Comparison of ENCODE assay signal across 8 mouse cellular contexts in genomic region chr17:34263811-34264371, GRCm38 (mm10). TPM values are rescaled to one million over a fixed set of nuclear protein-coding genes. Genes with fewer than 3 reads are reported as not detected.
DNase-seq lines count a peak whose midpoint lies in the region; ATAC-seq and TF ChIP-seq lines count a peak whose summit lies in the region.

No protein-coding gene starts in this region.

- peaks cover 89% of the 10 kb centered on the region for H3K27me3 ChIP-seq in E14TG2a.4 (ENCODE audit: insufficient read depth, low read length)
- peaks cover 26% of the 10 kb centered on the region for H3K27me3 ChIP-seq in hindbrain, embryonic 15.5 days
- peaks cover 4% of the 10 kb centered on the region; the same call in 1 of the 2 replicates for H3K27me3 ChIP-seq in cerebellum, adult 2 months (ENCODE audit: control insufficient read depth, insufficient read depth, low read length)

- no peaks in the 10 kb centered on the region for H3K36me3 ChIP-seq in E14TG2a.4 (ENCODE audit: insufficient read depth, low read length)
- H3K36me3 ChIP-seq in hindbrain, embryonic 15.5 days, result no peaks in the 10 kb centered on the region

- no peak for TF ChIP-seq POLR2A in cerebellum, adult 2 months (IDR thresholded peaks at IDR 0.05; ENCODE audit: borderline replicate concordance, insufficient read depth, low read length)

- no peak overlapping the region for H3K9ac ChIP-seq in hindbrain, embryonic 15.5 days

- 0 out of 2 replicates have a peak, but pooled peaks have one; percentile 9 for TF ChIP-seq CTCF in E14TG2a.4 (conservative IDR thresholded peaks at IDR 0.05; ENCODE audit: low read length)
- no peak for TF ChIP-seq CTCF in cerebellum, adult 2 months (IDR thresholded peaks at IDR 0.05; ENCODE audit: borderline replicate concordance, insufficient read depth, low read depth, low read length)

- DNase-seq in embryo, embryonic 10 days (ENCODE audit: low spot score), result peak; percentile 65
- peak; percentile 55 to 61 for DNase-seq in lung, adult 18-20 months
- peak; percentile 75 for DNase-seq in retina, postnatal 1 day
- DNase-seq in cerebellum, adult 2 months, result no peak
- DNase-seq in urinary bladder, adult 18-20 months (ENCODE audit: low spot score in 2 of 2), result no peak
- no peak for DNase-seq in adipocyte (ENCODE audit: low spot score)

- ATAC-seq in hindbrain, embryonic 15.5 days (ENCODE audit: low FRiP score, low read depth), result no peak

- peak overlapping the region; percentile 75 for H3K4me3 ChIP-seq in E14TG2a.4 (replicated peaks; ENCODE audit: low read length)
- H3K4me3 ChIP-seq in hindbrain, embryonic 15.5 days, result peak overlapping the region; percentile 51
- H3K4me3 ChIP-seq in cerebellum, adult 2 months (replicated peaks; ENCODE audit: insufficient read depth, low read depth, low read length), result no peak overlapping the region

- H3K4me1 ChIP-seq in E14TG2a.4 (replicated peaks; ENCODE audit: low read depth, low read length), result peaks cover 20% of the 10 kb centered on the region
- H3K4me1 ChIP-seq in hindbrain, embryonic 15.5 days (replicated peaks), result peaks cover 22% of the 10 kb centered on the region
- peaks cover 4% of the 10 kb centered on the region; the same call in 1 of the 2 replicates for H3K4me1 ChIP-seq in cerebellum, adult 2 months (ENCODE audit: control insufficient read depth, insufficient read depth, low read length)

- H3K27ac ChIP-seq in hindbrain, embryonic 15.5 days (replicated peaks), result no peak overlapping the region
- no peak overlapping the region for H3K27ac ChIP-seq in cerebellum, adult 2 months (ENCODE audit: insufficient read depth, low read length)

- no peaks in the 10 kb centered on the region for H3K9me3 ChIP-seq in E14TG2a.4 (ENCODE audit: low read length)
- H3K9me3 ChIP-seq in hindbrain, embryonic 15.5 days, result no peaks in the 10 kb centered on the region

- H3K4me2 ChIP-seq in hindbrain, embryonic 15.5 days, result peak overlapping the region; percentile 99

- WGBS in hindbrain, embryonic 15.5 days, result 4% methylated on average over 14 of the region's 14 CpGs
- 13% methylated on average over 14 of the region's 14 CpGs for WGBS in cerebellum, adult 2 months

RNA-seq across cellular contexts. Expression of gene H2-Ab1, which starts 6.4 kb away (rescaled TPM):
- 1.6 and 2.5 TPM in 2 replicates for polyA plus RNA-seq in hindbrain, embryonic 15.5 days (2015; fragmentation: Nextera tagmentation; extraction: Ambion mirVana)
- polyA plus RNA-seq in cerebellum, adult 2 months (2012; rRNA removed), result 4.0 TPM in 2 replicates

RNA-seq across cellular contexts. Expression of gene H2-Aa, which starts 23.7 kb away (rescaled TPM):
- polyA plus RNA-seq in hindbrain, embryonic 15.5 days (2015; fragmentation: Nextera tagmentation; extraction: Ambion mirVana), result 0.83 and 1.2 TPM in 2 replicates
- polyA plus RNA-seq in cerebellum, adult 2 months (2012; rRNA removed), result 3.0 and 3.1 TPM in 2 replicates

RNA-seq across cellular contexts. Expression of gene H2-Ob, which starts 25.2 kb away (rescaled TPM):
- 0.20 and 0.21 TPM in 2 replicates for polyA plus RNA-seq in hindbrain, embryonic 15.5 days (2015; fragmentation: Nextera tagmentation; extraction: Ambion mirVana)
- polyA plus RNA-seq in cerebellum, adult 2 months (2012; rRNA removed), result 0.67 and 0.86 TPM in 2 replicates

RNA-seq across cellular contexts. Expression of gene H2-Eb1, which starts 41.8 kb away (rescaled TPM):
- 3.4 and 4.1 TPM in 2 replicates for polyA plus RNA-seq in hindbrain, embryonic 15.5 days (2015; fragmentation: Nextera tagmentation; extraction: Ambion mirVana)
- 2.9 and 3.8 TPM in 2 replicates for polyA plus RNA-seq in cerebellum, adult 2 months (2012; rRNA removed)

Comparison
In these comparisons a context has a peak if more than half of its experiments do, and no peak if none do; other contexts are left out.
1. DNase-seq: peak in embryo, embryonic 10 days (single experiment), lung, adult 18-20 months (2 of 2) and retina, postnatal 1 day (single experiment); none in cerebellum, adult 2 months (0 of 2), urinary bladder, adult 18-20 months (0 of 2) and adipocyte (single experiment).